Mouse (Mus musculus): Measurements from ENCODE around the gene Ramp1.
A peak's percentile ranks its signal among the peaks of the same experiment; 100 is the strongest.

Ramp1 gene

GRCm38 (mm10) chr1:91179533-91180173 lies at the start of gene Ramp1:
TSS of gene Ramp1 (plus strand) at chr1:91179822.
- DNase-seq, result peak; percentile 19 to 38

DNA sequence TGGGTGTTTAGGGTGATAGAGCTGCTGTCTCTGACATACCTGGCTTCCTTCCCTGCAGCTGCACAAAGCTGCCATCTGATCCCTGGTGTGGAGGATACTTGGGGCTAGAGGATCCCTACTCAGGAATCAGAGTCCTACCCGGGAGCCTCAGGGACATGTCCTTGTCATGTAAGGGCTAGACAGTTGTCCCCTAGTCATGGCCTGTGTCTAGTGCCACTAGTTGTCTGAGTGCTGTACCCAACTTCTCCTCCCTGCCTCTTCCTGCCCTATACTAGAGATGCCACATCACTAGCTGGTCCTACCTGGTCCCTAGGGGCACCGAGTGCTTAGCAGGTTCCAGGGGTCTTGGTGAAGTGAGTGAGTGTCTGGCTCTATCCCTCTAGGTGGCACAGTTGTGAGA lies 42.6 kb upstream of the Ramp1 start:
- DNase-seq, result no peak

GRCm38 (mm10) chr1:91144813-91145212 lies 34.8 kb upstream of the Ramp1 start, which contains the start of gene Rbm44:
TSS of gene Rbm44 (plus strand) at chr1:91145089.
- DNase-seq, result no peak

- DNase-seq, result no peak
Measured at GRCm38 (mm10) chr1:91151509-91151908, 28.1 kb upstream of the Ramp1 start.

- DNase-seq, result no peak
Measured at GRCm38 (mm10) chr1:91166798-91167197, 12.8 kb upstream of the Ramp1 start.

GRCm38 (mm10) chr1:91169157-91169556 lies 10.5 kb upstream of the Ramp1 start:
- DNase-seq, result no peak

- DNase-seq, result no peak
Measured at GRCm38 (mm10) chr1:91174796-91175195, 4.8 kb upstream of the Ramp1 start.

GRCm38 (mm10) chr1:91176026-91176425 lies 3.6 kb upstream of the Ramp1 start:
- DNase-seq, result no peak

DNA sequence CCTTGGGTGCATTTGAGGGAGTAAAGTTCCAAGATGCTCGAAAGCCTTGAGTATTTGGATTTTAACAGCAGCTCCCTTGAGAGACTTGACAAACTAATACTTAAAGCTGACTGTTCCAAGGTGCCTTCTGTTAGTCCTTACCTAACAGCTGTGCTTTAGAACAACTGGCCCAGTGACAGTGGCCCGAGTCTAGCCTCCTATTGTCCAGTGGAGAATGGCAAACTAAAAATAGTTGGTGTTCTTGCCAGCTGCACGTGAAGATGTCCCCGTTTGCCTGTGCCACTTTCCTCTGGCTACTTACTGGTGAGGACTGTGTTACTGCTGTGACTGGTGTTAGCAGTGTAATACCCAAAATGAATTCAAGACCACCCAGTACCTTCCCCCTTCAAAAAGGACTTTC lies 2.8 kb upstream of the Ramp1 start:
- DNase-seq, result no peak

DNA sequence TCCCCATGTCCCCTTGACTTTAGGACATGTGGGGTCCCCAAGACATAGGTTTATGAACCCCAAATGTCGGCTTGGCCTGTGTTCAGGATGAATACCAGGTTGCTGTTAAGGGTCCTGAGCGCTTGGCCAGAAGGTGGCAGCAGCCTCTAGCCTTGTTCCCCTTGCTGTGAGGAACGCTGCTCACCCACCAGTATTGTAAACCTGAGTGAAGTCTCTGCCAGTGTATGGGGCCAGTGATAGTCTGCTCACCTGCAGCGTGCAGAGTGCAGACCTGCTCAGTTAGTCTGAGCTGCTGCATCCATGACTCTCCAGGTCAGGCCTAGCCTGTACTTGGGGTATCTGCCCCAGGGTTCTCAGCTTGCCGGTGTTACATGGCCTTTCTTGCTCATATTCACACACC lies 536 bp upstream of the Ramp1 start:
- peak; percentile 62 to 76 for DNase-seq

- DNase-seq, result no peak
Measured at GRCm38 (mm10) chr1:91180174-91180565, 548 bp downstream of the Ramp1 start.

- peak in 1 of 2 experiments; percentile 21 for DNase-seq
Measured at GRCm38 (mm10) chr1:91180723-91181122, 1.1 kb downstream of the Ramp1 start.

- DNase-seq, result no peak
Measured at GRCm38 (mm10) chr1:91181261-91181660, 1.6 kb downstream of the Ramp1 start.

DNA sequence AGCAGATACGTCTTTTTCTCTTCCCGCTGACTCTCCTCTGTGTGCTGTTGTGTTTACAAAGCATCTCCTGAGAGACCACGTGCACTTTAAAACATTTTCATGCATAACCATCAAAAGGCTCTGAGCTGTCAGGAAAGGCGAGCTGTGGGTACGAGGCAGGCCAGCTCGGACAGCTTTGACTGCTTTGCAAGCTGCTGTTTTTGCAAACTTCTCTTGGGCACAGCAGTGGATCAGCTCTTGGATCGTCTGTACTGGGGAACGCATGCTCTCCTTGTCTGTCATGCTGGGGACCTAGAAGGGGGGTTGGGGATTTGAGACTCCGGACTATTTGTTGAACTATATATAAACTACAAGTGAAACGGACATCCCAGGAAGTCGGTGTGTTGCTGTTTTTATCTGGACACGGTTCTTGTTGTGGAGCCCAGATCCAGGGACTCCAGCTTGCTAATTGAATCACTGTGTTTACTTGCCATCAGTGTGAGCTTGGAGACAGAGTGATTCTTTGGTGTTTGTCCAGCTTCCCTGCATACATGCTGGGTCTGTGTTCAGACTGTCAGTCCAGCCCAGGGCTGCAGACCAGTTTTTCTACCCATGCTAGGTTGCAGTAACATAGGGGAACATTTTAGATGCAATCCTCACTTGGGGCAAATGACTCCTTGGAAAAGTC lies 2.3 kb downstream of the Ramp1 start:
- no peak for DNase-seq

DNA sequence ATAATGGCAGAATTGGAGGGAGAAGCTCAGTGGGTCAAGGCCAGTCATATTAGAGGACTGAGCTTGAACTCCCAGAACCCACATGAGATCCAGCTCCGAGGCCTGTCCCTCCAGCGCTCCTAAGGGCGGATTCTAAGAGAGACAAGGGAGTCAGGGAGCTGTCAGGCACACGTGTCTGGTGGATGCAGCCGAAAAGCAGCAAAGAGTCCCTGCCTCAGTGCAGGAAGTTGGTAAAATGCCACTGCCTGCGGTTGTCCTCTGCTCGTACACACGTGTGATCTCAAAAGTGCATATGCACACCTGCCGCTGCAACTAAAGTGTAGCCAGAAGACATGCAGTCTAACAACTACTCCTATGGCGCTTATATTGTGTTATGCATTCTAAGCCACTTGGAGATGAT lies 3.7 kb downstream of the Ramp1 start:
- no peak for DNase-seq

- DNase-seq, result no peak
Measured at GRCm38 (mm10) chr1:91186677-91187076, 7.1 kb downstream of the Ramp1 start.

DNA sequence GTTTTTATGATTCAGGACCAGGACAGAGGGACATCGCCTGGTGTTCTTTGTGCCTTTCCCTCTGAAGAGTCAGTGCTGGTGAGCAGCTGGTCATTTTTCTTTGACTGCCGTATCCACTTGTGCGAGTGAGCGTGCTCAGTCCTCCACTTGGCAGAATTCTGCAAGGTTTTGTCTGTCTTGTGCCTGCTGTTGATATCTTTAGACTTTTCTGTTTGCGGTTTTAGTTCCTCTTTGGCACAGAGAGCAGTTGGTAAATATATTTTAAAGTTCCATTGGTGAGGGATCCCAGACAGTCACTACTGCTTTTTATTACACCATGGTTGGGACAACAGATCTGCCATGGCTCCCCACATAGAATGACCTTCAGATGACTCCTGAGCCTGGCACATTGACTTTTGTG lies 7.7 kb downstream of the Ramp1 start:
- DNase-seq, result no peak

DNA sequence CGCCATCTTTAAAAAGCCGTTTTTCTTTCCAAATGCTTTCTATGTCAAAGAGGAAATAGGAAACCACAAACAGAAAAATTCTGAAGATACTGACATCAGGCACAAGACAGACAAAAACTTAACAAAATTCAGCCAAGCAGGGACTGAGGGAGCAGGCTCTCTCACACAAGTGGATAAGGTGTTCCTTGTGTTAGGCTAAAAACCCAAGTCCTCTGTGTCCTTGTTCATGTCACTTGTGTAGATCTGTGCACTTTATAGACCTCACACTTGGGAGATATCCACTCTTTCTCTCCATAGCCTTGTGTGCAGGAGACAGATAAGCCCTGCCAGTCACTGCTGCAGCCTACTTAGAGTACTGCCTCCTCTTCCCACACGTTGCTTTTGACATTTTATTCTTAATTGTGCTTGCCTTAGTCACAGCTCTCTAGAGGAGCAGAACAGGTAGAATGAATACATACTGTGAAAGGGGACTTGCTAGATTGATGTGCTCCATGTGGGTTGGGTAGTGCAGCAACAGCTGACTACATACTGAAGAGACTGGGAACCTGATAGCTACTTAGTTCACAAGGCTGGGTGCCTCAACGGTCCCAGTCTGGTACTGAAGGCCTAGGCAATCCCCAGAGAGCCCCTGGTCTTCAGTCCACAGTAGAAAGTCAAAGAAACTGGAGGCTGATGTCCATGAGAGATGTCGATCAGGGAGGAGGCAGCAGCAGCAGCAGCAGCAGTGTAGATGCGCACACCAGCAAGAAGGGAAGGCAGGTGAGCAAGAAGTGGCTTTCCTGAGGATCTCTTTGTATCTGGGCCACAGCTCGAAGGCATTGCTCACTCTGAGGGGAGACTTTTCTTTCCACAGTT lies 8.4 kb downstream of the Ramp1 start:
- DNase-seq, result no peak

DNA sequence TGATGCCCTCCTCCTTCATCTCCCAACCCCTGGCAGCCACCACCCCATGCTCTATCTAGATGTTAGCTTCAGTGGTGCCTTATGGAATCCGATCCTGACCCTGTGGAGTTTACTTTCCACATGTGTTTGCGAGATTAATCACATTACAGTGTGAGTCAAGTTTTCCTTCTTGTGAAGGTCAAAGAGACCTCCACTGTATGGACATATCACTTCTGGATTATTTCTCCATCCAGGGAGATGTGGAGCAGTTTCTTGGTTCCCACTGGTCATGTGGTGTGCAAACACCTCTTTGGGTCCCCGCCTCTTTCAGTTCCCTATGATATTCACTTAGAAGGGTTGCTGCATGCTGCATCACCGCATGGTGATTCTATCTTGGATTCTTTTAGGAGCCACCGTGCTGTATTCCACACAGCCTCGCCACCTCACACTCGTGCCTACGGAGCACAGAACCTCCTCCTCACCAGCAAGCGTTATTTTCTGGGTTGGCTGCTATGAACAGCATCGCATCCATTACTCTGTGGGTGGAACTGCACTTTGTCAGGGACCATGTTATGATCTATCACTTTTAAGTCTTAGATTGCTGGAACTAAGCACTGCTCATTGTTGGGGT lies 9.3 kb downstream of the Ramp1 start:
- no peak for DNase-seq

DNA sequence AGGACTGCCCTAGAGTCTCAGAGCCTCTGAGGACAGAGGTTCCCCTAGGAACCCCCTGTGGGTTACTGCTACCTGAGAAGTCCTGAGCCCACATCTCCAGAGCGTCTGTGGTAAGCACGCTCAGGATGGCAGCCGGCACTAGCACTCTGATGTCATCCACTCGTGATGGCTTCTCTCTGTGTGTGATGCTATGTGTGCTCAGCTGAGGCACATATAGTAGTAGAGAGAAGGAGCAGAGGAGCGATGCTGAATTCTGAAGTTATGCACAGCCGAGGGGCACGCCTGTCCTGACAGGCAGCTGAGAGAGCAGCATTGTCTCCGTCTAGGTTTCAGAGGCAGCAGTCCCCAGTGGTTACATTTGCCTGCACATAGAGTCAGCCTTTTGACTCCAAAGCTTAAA lies 12.6 kb downstream of the Ramp1 start:
- no peak for DNase-seq

DNA sequence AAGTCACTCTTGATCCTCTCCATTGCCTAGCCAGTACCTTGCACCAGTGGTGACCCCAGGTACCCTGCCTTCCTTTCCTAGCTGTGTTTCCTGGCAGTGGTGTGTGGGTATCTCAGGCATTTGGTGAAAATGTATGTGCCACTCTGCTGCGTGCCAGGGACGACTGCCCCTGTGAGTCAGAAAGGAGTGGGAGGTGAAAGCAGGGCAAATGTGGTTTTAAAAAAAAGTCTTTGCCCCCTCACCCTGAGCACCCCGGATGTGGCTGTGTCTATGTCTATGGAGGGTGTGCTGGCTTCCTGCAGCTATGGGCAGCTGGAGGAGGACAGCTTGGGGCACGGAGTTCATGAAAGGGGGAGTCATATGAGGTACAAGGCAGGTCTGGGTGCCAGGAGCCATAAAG lies 13.6 kb downstream of the Ramp1 start:
- DNase-seq, result no peak

GRCm38 (mm10) chr1:91193680-91194079 lies 14.1 kb downstream of the Ramp1 start:
- no peak for DNase-seq

DNA sequence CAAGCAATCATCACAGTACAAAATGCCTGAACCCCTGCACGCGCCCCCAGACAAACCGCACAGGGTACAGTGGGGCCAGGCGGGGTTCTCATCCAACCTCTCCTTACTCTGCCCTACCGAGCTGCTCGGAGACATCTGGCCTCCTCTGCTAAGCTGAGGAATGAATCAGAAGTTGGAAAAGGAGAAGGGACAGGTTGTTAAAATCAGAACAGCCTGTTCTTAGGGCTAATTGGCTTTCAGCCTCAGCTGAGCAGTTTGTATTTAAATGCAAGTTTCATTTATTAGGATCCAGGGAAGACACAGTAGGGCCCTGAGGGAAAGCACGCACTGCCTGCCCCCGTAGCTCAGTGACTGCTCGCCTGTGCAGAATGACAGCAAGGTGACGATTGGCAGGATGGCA lies 20.2 kb downstream of the Ramp1 start:
- no peak for DNase-seq

Measured in cerebellum, postnatal 25 days (tissue).